Mouse (Mus musculus): ENCODE measurements around the gene Snrpa1.

Gene Snrpa1

GRCm38 (mm10) chr7:66113561-66113960, 54.8 kb downstream of the Snrpa1 start:
- DNase-seq (ENCODE audit: extremely low spot score): no peak

- DNase-seq (ENCODE audit: extremely low spot score): no peak
Measured at GRCm38 (mm10) chr7:66115821-66116343, 57.1 kb downstream of the Snrpa1 start.

- DNase-seq (ENCODE audit: extremely low spot score): no peak
Measured at GRCm38 (mm10) chr7:66116906-66117482, 58.2 kb downstream of the Snrpa1 start.

GRCm38 (mm10) chr7:66118046-66118445, 59.2 kb downstream of the Snrpa1 start:
- no peak for DNase-seq (ENCODE audit: extremely low spot score)

GRCm38 (mm10) chr7:66118796-66119195, 60.0 kb downstream of the Snrpa1 start:
- no peak for DNase-seq (ENCODE audit: extremely low spot score)

- no peak for DNase-seq (ENCODE audit: extremely low spot score)
Measured at GRCm38 (mm10) chr7:66120139-66120538, 61.3 kb downstream of the Snrpa1 start.

GRCm38 (mm10) chr7:66120702-66121396, 62.0 kb downstream of the Snrpa1 start:
- DNase-seq (ENCODE audit: extremely low spot score): no peak

Data from embryo, embryonic 9.5 days (tissue).